Mouse (Mus musculus): Measurements from ENCODE around the gene Akr1c19. TPM values are rescaled to one million over a fixed set of nuclear protein-coding genes. Genes with fewer than 3 reads are reported as not detected.
"Not testable (repeated sequence)": the region's sequence is repeated elsewhere in the genome, so short reads cannot be mapped to it uniquely, and the experiment has no call there.

The Akr1c19 gene
- polyA plus RNA-seq, 1 experiment, result not detected

GRCm38 (mm10) chr13:4265047-4265446 lies 36.5 kb downstream of the Akr1c19 start:
- no peak for TF ChIP-seq CTCF (IDR thresholded peaks at IDR 0.05; ENCODE audit: borderline replicate concordance, insufficient read depth, low read length)
- no peak for TF ChIP-seq POLR2A (IDR thresholded peaks at IDR 0.05; ENCODE audit: low read depth, low read length)
- Histone ChIP-seq H3K27ac (ENCODE audit: insufficient read depth, low read length) (no peak overlapping the region), H3K4me3 (ENCODE audit: insufficient read depth, low read length) (no peak overlapping the region), H3K4me1 (ENCODE audit: control insufficient read depth, insufficient read depth, low read length) (no peaks in the 10 kb centered on the region)

DNA sequence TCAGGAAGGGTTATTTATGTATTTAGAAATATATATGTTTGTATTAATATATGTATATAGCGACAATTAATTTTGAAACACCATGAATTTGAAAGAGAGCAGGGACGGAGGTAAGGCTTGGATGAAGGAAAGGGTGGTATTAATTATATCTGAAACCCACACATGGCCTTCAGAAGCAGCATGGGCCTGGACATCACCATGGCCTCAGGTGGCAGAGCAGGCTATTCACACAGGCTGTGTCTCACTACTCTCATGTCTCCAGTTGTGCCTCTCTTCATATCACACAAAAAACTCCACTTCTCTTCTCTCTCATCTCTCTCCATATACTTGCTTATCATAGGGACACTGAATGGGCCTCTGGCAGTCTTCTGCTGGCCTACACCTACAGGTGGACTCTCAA lies 37.0 kb downstream of the Akr1c19 start:
- H3K27ac ChIP-seq (ENCODE audit: insufficient read depth, low read length); H3K4me1 ChIP-seq (ENCODE audit: control insufficient read depth, insufficient read depth, low read length); H3K4me3 ChIP-seq (ENCODE audit: insufficient read depth, low read length): not testable (repeated sequence)

- H3K4me3 ChIP-seq (ENCODE audit: insufficient read depth, low read length), result no peak overlapping the region
- TF ChIP-seq CTCF (IDR thresholded peaks at IDR 0.05; ENCODE audit: borderline replicate concordance, insufficient read depth, low read length) (no peak), POLR2A (IDR thresholded peaks at IDR 0.05; ENCODE audit: low read depth, low read length) (no peak)
- no peaks in the 10 kb centered on the region for H3K4me1 ChIP-seq (ENCODE audit: control insufficient read depth, insufficient read depth, low read length)
- no peak overlapping the region for H3K27ac ChIP-seq (ENCODE audit: insufficient read depth, low read length)
Observed at GRCm38 (mm10) chr13:4270860-4271259, 42.4 kb downstream of the Akr1c19 start.

DNA sequence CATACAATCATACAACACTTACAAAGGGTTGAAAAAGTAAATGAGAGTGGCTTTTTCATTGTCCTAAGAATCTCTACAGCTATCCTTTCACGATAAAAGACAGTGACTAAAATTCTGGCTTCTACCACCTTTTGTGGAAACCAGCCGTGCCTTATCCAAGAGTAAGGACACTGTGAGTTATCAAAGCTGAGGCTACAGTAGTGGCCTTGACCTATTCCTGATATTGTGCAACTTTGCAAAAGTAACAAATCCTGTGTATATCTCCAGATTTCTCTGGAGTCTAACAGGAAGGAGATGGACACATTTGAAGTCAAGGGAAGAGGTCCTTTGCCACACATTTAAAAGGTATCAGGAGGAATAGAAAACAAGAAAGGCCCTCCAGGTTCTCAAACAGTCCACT lies 49.0 kb downstream of the Akr1c19 start:
- Histone ChIP-seq H3K4me1 (ENCODE audit: control insufficient read depth, insufficient read depth, low read length) (no peaks in the 10 kb centered on the region), H3K27ac (ENCODE audit: insufficient read depth, low read length) (no peak overlapping the region), H3K4me3 (ENCODE audit: insufficient read depth, low read length) (no peak overlapping the region)
- TF ChIP-seq CTCF (IDR thresholded peaks at IDR 0.05; ENCODE audit: borderline replicate concordance, insufficient read depth, low read length), result no peak
- no peak for TF ChIP-seq POLR2A (IDR thresholded peaks at IDR 0.05; ENCODE audit: low read depth, low read length)

- H3K27ac ChIP-seq (ENCODE audit: insufficient read depth, low read length), result no peak within 1 kb of the TSS
- H3K4me1 ChIP-seq (ENCODE audit: control insufficient read depth, insufficient read depth, low read length), result no peaks in the 10 kb centered on the region
- no peak for TF ChIP-seq POLR2A (IDR thresholded peaks at IDR 0.05; ENCODE audit: low read depth, low read length)
- no peak for TF ChIP-seq CTCF (IDR thresholded peaks at IDR 0.05; ENCODE audit: borderline replicate concordance, insufficient read depth, low read length)
- no peak within 1 kb of the TSS for H3K4me3 ChIP-seq (ENCODE audit: insufficient read depth, low read length)
Observed at GRCm38 (mm10) chr13:4279284-4279683, 50.8 kb downstream of the Akr1c19 start, which contains the start of gene Akr1c12. TSS of gene Akr1c12 (minus strand) at chr13:4279433.

GRCm38 (mm10) chr13:4281471-4282412 lies 53.2 kb downstream of the Akr1c19 start:
- H3K4me1 ChIP-seq (ENCODE audit: control insufficient read depth, insufficient read depth, low read length), result no peaks in the 10 kb centered on the region
- TF ChIP-seq CTCF (IDR thresholded peaks at IDR 0.05; ENCODE audit: borderline replicate concordance, insufficient read depth, low read length) (no peak), POLR2A (IDR thresholded peaks at IDR 0.05; ENCODE audit: low read depth, low read length) (no peak)
- no peak overlapping the region for H3K27ac ChIP-seq (ENCODE audit: insufficient read depth, low read length)
- H3K4me3 ChIP-seq (ENCODE audit: insufficient read depth, low read length), result no peak overlapping the region

GRCm38 (mm10) chr13:4296991-4297390 lies 68.5 kb downstream of the Akr1c19 start:
- Histone ChIP-seq H3K4me1 (ENCODE audit: control insufficient read depth, insufficient read depth, low read length) (no peaks in the 10 kb centered on the region), H3K27ac (ENCODE audit: insufficient read depth, low read length) (no peak overlapping the region)
- TF ChIP-seq POLR2A (IDR thresholded peaks at IDR 0.05; ENCODE audit: low read depth, low read length), result no peak
- TF ChIP-seq CTCF (IDR thresholded peaks at IDR 0.05; ENCODE audit: borderline replicate concordance, insufficient read depth, low read length), result no peak

More at GRCm38 (mm10) chr13:4296991-4297390, 68.5 kb downstream of the Akr1c19 start:
- no peak overlapping the region for H3K4me3 ChIP-seq (ENCODE audit: insufficient read depth, low read length)

Other genes starting within 250 kb of the Akr1c19 start
- 2.1 and 3.3 TPM in 2 replicates for gene Akr1c14, start 179.7 kb upstream of the Akr1c19 start, polyA plus RNA-seq (2011; ENCODE audit: insufficient read length, low read depth, missing spikeins)
- gene Akr1c18, start 78.0 kb upstream of the Akr1c19 start, polyA plus RNA-seq (2011; ENCODE audit: insufficient read length, low read depth, missing spikeins), result 0.44 and 0.97 TPM in 2 replicates
- gene Akr1c13, start 37.5 kb upstream of the Akr1c19 start, polyA plus RNA-seq (2011; ENCODE audit: insufficient read length, low read depth, missing spikeins), result 0.42 and 0.55 TPM in 2 replicates
- gene Akr1c12, start 50.7 kb downstream of the Akr1c19 start, polyA plus RNA-seq (2011; ENCODE audit: insufficient read length, low read depth, missing spikeins), result not detected in 2 replicates
- not detected in 2 replicates for gene Akr1c6, start 205.6 kb downstream of the Akr1c19 start, polyA plus RNA-seq (2011; ENCODE audit: insufficient read length, low read depth, missing spikeins)

All from embryonic fibroblast, embryonic 13.5 days (primary cell).